Mouse (Mus musculus) adrenal gland, postnatal 36 days (tissue): ENCODE results near the gene Cpt1b. TPM values are rescaled to one million over a fixed set of nuclear protein-coding genes. Genes with fewer than 3 reads are reported as not detected.

Experiments used
- DNase-seq, 2 experiments: peaks; one replicate each; pipeline ENCODE4 v3.0.0; 2021; ENCODE audit warnings: mixed read lengths in 1 of 2
- total RNA-seq, 2 experiments: library from RNA; stranded (reverse); gene quantifications; 2 replicates each; pipeline ENCODE4 v1.2.3; 2021

Cpt1b gene
- total RNA-seq, 2 experiments from 2014 or later, result 84.6 to 143 TPM

DNA sequence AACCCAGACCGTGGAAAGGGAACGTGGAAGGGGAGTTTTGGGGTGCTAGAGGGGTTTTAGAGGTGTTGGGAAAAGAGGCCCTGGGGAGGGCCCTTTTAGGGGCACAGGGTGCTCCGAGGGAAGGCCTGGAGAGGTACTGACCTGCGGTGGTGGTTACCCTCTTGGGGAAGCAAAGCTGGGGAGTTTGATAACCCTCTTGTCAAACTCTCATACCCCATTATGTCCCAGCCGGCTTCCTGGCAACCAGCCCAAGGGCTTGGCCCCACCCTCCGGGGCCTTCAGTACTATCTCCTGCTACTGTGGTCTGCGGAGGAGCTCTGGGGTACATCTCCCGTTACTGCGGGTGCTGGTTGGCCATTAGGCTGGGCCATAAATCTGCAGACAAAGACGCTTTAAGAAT, 46.2 kb downstream of the Cpt1b start:
- DNase-seq, result peak in 1 of 2 experiments; percentile 35

GRCm38 (mm10) chr15:89378831-89379401, 46.7 kb downstream of the Cpt1b start, which contains the start of gene Odf3b:
Gene Odf3b, minus strand, starts transcription at chr15:89379282.
- DNase-seq, result peak; percentile 34 to 38

- no peak for DNase-seq
Observed at GRCm38 (mm10) chr15:89377938-89378828, 47.5 kb downstream of the Cpt1b start.

GRCm38 (mm10) chr15:89377362-89377761, 48.3 kb downstream of the Cpt1b start:
- no peak for DNase-seq

GRCm38 (mm10) chr15:89376957-89377356, 48.7 kb downstream of the Cpt1b start, which contains the start of gene Tymp:
Gene Tymp, minus strand, starts transcription at chr15:89377039.
- no peak for DNase-seq

DNA sequence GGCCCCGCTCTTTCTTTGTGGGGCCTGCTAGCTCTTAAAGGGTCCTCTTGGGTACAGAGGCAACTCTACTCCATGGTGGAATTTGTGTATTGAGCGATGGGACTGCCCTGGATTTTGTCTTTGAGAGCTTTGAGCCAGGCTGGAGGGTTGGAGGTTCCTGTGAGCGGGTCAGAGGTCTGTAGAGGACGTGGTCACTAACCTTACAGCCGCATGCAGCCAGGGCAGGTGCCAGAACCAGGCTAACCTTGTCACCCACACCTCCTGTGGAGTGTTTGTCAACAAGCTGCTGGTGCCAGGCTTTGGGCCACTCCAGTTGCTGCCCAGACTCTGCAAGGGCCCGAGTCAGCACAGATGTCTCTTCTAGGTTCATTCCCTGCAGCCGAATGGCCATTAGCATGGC, 49.6 kb downstream of the Cpt1b start:
- DNase-seq, result no peak

- DNase-seq, result no peak
Observed at GRCm38 (mm10) chr15:89374801-89375534, 50.7 kb downstream of the Cpt1b start.

DNA sequence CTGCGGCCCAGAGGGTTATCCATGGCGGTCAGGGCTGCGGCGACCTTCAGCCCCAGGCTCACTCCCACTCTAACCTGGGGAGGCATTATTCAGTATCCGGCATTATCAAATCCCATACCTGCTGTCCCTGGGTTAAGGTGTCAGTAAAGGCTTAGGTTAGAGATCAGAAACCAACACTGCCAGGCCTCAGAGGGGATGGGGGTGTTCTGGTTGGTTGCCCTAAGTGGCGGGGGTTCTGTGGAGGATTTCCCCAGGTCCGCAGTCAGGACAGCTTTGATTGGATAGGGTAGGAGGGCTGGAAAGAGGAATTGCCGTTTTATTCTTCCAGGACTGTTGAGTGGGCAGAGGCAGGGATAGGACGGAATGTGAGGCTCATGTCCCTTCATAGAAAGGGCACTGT, 51.3 kb downstream of the Cpt1b start:
- DNase-seq, result no peak

DNA sequence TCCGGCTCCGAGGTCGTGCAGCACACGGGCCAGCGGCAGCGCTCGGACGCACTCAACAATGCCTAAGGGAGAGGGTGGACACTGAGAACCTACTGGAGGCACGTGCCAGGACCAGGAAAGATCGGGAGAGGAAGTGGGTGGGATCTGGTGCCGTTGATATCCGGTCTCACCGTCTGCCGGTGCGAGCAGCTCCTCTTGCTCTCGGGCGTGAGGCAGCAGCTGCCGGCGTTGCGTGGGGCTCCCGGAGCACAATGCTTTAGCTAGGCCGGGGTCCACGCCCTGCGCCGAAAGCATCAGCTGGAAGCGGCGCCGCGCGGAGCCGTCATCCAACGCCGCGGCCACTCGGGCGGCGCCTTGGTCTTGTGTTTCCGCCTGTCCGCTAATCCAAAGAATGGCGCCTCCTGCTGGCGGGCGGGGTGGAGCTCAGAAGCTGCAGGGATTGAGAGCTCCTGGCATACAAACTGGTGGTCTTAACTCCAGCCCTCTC, 51.9 kb downstream of the Cpt1b start, which contains the start of gene Sco2:
Gene Sco2 (minus strand): TSS at position 85 of the 487 bp plus-strand sequence.
- peak; percentile 95 to 97 for DNase-seq

- DNase-seq, result peak; percentile 89 to 91
Observed at GRCm38 (mm10) chr15:89373027-89373761, 52.5 kb downstream of the Cpt1b start.

GRCm38 (mm10) chr15:89372536-89372935, 53.1 kb downstream of the Cpt1b start:
- DNase-seq, result no peak

- no peak for DNase-seq
Observed at GRCm38 (mm10) chr15:89372068-89372467, 53.6 kb downstream of the Cpt1b start.

Other genes with a start within 250 kb of the Cpt1b start
- 100 to 1,000 TPM; 110 to 130 TPM for gene Plxnb2, start 245.1 kb downstream of the Cpt1b start, total RNA-seq
- gene Dennd6b, start 229.4 kb downstream of the Cpt1b start, total RNA-seq, result 1 to 10 TPM; 4.9 to 5.2 TPM
- gene Ppp6r2, start 214.3 kb downstream of the Cpt1b start, total RNA-seq, result 10 to 100 TPM; 39.6 to 49.0 TPM
- 10 to 100 TPM; 76.7 to 88.9 TPM for gene Sbf1, start 110.6 kb downstream of the Cpt1b start, total RNA-seq
- not detected for gene Adm2, start 103.1 kb downstream of the Cpt1b start, total RNA-seq
- gene Miox, start 91.5 kb downstream of the Cpt1b start, total RNA-seq, result not detected
- 10 to 100 TPM; 36.8 to 38.2 TPM for gene Lmf2, start 70.2 kb downstream of the Cpt1b start, total RNA-seq
- gene Ncaph2, start 70.1 kb downstream of the Cpt1b start, total RNA-seq, result 10 to 100 TPM; 83.1 to 87.5 TPM
- 10 to 100 TPM; 29.7 to 32.4 TPM for gene Sco2, start 52.0 kb downstream of the Cpt1b start, total RNA-seq
- under 1 TPM; 0.33 to 0.56 TPM for gene Tymp, start 48.8 kb downstream of the Cpt1b start, total RNA-seq
- gene Odf3b, start 46.6 kb downstream of the Cpt1b start, total RNA-seq, result not detected
- not detected for gene Klhdc7b, start 40.9 kb downstream of the Cpt1b start, total RNA-seq
- not detected for gene Syce3, start 15.4 kb downstream of the Cpt1b start, total RNA-seq
- 1 to 10 TPM; 1.3 to 1.4 TPM for gene C730034F03Rik, start 3.7 kb upstream of the Cpt1b start, total RNA-seq
- 1 to 10 TPM in 1 of 2 experiments, not detected in 1; 1.4 TPM for gene Gm44502, start 3.8 kb upstream of the Cpt1b start, total RNA-seq
- gene Chkb, start 4.0 kb upstream of the Cpt1b start, total RNA-seq, result 10 to 100 TPM; 57.8 to 63.2 TPM
- gene Mapk8ip2, start 28.1 kb upstream of the Cpt1b start, total RNA-seq, result 1 to 10 TPM; 6.6 to 8.5 TPM
- 10 to 100 TPM; 20.7 to 22.4 TPM for gene Arsa, start 51.6 kb upstream of the Cpt1b start, total RNA-seq
- gene Shank3, start 73.8 kb upstream of the Cpt1b start, total RNA-seq, result 10 to 100 TPM; 30.7 to 51.0 TPM
- not detected for gene Acr, start 142.5 kb upstream of the Cpt1b start, total RNA-seq
- 10 to 100 TPM in 1 of 2 experiments, 1 to 10 TPM in 1; 8.4 to 10.9 TPM for gene Rabl2, start 166.1 kb upstream of the Cpt1b start, total RNA-seq